Mouse (Mus musculus) left cerebral cortex, adult 9 months (tissue): ENCODE measurements around the gene Dtnb.

ENCODE experiments used
- DNase-seq, 2 experiments: peaks; one replicate each; pipeline ENCODE4 v3.0.0; 2022; ENCODE audit warnings: low spot score in 2 of 2

The Dtnb gene

GRCm38 (mm10) chr12:3572581-3573397 lies 608 bp downstream of the Dtnb start:
- no peak for DNase-seq

GRCm38 (mm10) chr12:3573410-3573809 lies 1.2 kb downstream of the Dtnb start:
- no peak for DNase-seq

DNA sequence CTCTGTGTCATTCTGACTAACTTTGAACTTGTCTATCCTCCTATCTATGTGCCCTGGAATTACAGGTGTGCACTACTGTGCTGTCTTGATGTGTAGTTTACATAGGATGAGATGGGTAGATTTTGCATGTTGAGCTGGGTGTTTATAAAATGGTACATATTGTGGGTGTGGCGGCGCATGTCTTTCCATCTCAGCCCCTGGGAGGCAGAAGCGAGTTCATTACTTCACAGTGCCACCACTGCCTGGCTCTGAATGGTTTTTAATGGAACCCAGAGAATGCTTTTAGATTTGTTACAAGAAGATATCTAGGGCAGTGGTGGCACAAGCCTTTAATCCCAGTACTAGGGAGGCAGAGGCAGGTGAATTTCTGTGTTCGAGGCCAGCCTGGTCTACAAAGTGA lies 2.5 kb downstream of the Dtnb start:
- DNase-seq, result no peak

DNA sequence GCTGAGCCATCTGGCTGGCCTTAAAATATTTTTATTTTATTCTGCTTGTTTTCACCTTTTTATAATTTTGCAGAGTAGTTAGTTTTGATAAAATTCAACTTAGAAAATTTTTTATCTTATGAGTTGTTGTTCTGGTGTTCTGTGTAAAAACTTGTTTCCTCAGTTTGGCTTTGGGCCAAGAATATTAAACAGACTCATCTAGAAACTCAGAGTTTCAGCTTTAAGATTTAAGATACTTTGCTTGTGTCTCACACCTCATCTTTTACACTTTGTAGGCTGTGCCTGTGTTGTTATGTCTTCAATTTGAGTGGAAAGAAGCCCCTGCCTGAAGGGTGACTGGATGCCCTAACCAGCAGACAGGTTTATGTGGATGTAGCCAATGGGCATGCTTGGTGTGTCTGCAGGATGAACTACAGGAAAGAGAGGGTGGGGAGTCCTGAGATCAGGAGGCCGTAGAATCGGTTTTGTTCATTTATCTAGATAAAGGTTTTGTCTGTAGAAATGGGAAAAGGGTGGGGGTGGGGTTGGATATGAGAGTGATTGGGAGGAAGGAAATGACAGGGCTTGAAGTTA lies 7.9 kb downstream of the Dtnb start:
- no peak for DNase-seq

DNA sequence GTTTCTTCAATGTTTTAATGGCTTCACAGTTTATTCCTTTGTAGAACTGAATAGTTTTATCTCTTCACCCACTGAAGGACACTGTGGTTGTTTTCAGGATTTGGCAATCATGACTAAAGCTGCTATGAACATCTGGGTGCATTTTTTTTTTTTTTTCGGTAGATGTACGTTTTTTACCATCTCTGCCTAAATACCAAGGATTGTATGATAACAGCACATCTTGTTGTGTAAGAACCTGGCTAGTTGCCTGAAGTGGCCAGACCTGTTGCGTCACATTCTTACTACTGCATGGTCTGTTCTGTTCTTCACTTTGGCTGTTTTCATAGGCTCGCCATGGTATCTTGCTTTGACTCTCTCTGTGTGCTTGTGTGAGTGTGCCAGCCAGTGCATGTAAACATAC lies 10.4 kb downstream of the Dtnb start:
- DNase-seq, result no peak

DNA sequence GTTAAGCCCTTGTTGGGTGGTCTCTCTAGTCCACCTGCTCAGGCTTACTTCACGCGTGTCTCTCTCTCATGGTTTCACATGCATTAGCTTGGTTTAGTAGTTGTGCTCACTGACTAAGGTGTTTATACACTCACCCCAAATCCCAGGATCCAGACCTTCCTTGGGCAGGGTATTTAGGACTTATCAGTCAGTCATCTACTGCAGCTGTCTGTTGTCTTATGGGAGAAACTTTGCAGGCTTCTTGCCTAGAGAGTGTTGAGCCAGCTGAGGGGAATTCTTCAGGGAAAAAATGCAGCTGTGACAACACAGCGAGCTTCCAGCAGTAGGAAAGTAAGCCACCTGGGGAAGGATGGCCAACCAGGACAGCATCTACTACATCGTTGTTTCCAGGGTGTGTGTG lies 13.3 kb downstream of the Dtnb start:
- DNase-seq, result no peak

DNA sequence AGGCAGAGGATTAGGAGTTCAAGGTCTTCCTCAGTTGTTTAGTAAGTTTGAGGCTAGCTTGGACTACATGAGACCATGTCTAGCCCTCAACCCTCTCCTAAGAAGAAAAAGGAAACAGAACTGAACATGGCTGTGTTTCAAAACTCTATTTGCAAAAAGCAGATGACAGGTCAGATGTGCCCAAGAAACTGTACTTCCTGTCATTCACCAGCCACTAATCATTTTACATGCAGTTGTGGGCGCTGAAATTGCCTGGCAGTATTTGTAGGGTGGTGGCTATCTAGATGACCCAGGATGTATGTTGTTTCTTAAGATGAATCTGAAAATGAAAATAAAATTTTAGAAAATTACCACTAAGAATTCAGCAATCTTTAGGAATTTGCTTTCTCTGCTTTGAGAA lies 14.8 kb downstream of the Dtnb start:
- DNase-seq, result no peak

DNA sequence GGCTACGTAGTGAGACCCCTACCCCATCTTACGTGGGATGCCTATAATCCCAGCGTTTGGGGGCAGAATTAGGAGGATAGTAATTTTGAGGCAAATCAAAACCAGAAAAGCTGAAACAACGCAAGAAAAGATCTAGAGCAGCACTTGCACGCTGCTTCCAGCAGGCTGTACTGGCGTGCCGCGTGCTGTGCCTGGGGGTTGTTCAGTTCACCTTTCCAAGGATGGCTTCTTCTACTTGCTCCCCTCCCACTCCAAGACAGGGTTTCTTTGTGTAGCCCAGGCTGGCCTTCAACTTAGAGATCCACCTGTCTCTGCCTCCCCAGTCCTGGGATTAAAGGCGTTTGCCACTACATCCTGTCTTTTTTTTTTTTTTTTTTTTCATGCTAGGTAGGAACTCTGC lies 17.9 kb downstream of the Dtnb start:
- DNase-seq, result no peak

GRCm38 (mm10) chr12:3591595-3591994 lies 19.4 kb downstream of the Dtnb start:
- peak in 1 of 2 experiments; percentile 64 for DNase-seq

DNA sequence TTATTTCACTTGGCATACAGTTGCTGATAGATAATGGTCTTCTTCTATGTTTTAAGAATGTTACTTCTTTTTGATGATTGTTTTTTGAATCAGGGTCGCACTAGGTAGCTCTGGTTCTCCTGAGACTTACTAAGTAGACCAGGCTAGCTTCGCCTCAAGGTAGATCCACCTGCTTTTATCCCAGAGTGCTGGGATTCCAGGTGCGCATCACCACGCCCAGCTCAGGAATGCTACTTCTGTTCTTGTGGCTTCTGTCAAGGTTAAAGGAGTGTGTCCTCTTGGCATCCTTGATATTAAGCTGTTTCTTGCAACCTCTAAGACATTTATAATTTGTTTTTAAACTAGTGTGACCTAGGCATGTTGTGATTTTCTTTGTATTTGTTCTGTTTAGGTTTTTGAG lies 30.6 kb downstream of the Dtnb start:
- DNase-seq, result no peak

- DNase-seq, result no peak
Measured at GRCm38 (mm10) chr12:3606202-3606601, 34.0 kb downstream of the Dtnb start.

DNA sequence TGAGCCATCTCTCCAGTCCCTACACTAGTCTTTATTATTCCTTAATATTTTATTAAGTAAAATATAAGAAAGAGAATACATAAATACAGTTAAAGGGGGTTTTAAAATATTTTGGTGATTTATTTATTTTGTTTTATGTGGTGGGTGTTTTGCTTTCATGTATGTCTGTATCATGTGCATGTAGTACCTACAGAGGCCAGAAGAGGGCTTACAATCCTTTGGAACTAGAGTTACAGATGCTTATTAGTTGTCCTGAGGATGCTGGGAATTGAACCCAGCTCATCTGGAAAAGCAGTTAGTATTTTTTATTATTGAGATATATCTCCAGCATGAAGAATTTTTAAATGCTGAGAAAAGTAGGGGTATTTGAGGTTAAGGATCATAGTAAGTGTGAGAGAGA lies 37.6 kb downstream of the Dtnb start:
- DNase-seq, result no peak

- DNase-seq, result no peak
Measured at GRCm38 (mm10) chr12:3611871-3612270, 39.7 kb downstream of the Dtnb start.

DNA sequence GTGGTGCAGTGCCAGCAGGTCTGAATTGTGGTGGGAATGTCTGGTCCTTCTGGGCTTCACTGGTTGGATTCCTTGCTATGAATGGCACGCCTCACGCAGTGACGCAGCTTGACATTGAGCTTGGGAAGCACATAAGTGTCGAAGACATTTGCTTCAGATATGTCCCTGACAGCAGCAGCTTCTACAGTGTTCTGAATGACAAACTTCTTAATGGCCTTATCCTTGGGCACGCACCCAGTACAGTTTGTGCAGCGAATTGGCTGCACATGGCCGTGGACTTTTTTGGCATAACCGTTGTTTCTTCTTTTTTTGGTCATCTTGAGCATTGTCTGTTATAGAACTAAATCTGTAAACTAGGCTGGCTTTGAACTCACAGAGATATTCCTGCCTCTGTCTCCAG lies 42.9 kb downstream of the Dtnb start:
- no peak for DNase-seq

DNA sequence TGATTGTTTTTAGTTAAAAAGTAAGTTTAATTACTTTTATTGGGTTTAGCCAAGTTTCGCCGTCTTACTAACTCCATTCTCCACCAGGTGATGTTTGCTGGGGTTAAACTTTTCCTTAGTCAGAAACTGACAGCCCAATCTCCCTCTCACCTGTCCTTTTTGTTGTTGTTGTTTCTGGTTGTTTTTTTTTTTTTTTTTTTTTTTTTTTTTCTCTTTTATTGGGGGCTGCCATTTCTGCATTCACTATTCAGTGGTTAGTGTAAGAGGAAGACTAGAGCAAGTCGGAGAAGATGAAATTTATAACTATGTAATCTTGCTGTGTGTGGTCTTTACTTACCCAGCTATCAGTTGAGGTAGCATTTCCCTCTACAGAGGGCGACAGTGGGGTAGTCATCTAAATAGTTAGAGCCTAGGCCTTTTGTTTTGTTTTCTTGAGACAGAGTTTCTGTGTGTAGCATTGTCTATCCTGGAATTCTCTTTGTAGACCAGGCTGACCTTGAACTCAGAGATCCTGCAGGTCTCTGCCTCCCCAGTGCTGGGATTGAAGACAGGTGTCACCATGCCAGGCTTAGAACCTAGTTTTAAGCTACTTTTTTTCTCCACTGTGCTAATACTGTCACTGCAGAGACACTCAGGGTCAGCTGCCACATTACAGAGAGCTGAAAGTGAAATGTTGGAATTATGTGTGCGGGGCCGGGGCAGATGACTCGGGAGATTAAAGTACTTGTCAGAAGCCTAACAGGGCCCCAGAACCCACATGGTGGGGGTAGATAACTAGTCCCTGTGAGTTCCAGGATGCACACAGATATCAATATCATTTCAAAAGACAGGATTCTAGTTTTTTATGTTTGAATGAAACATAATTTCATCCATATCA lies 46.2 kb downstream of the Dtnb start:
- DNase-seq, result no peak

- DNase-seq, result no peak
Measured at GRCm38 (mm10) chr12:3619021-3619367, 46.8 kb downstream of the Dtnb start.

GRCm38 (mm10) chr12:3626880-3627279 lies 54.7 kb downstream of the Dtnb start:
- no peak for DNase-seq

- no peak for DNase-seq
Measured at GRCm38 (mm10) chr12:3641931-3642330, 69.8 kb downstream of the Dtnb start.

DNA sequence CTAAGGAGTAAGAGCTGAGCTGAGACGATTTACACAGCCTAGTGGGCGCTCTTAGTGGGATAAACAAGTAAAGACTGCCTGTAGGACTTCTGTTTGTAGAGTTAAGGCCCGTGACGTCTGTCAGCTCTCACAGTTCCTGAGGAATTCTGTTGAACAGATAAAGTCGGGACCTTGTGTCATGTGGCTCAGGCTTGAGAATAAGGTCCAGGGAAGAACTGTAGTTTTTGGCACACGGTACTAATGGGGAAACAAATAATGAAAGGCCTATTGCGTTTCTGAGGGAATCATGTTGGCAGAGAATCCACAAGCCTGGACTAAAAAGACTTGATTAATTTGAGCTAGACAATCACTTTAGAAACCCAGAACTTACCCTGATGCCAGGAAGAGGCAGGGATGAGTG lies 84.6 kb downstream of the Dtnb start:
- no peak for DNase-seq

- no peak for DNase-seq
Measured at GRCm38 (mm10) chr12:3657234-3657633, 85.1 kb downstream of the Dtnb start.

DNA sequence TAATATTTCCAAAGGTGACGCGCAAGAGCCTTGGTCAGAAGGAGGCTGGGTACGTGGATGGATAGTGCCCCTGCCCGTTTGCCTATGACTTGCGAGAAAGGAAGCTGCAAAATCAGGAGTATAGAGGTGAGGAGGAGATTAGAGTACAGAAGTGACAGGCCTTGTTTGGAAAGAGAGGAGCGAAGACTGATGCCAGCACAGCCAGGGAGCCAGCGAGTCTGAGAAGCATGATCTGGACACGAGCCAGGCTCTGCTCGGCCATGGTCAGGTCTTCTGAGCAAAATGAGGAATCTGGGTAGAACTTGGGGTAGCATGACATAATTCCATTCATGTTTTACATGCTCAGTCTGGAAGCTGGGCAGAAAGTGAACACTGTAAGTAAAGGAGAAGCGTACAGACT lies 85.6 kb downstream of the Dtnb start:
- DNase-seq, result no peak

DNA sequence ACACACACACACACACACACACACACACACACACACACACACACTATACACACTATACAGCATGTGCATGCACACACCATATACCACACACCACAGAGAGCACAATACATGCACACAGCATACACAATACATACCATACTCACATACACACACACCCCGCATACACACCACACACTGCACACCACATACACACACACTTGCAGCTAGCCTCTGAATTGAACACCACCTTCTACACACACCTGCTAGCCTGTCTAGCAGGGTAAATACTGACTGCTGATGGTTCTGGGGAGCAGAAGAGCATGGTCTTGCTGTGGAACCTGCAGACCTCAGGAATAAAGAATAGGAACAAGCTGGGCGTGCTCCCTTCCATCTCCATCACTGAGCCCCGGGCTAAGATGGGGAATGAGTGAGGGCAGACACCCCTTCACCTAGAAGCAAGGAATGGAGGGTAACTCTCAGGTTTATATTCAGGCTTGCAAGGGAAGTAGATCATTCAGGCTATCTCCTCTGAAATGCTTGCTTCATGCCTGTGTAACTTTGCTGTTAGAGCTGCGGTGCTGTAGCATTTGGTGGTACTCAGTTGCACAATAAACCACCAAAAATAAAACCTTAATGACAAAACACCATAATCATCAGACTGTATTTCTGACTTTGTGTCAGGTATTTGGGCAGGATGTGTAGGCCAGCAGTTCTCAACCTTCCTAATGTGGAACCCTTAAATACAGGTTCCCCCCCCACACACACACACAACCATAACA lies 87.6 kb downstream of the Dtnb start:
- no peak for DNase-seq
